Mouse (Mus musculus) embryonic fibroblast, embryonic 13.5 days (primary cell): ENCODE results near the gene Rflnb. TPM values are rescaled to one million over a fixed set of nuclear protein-coding genes. Genes with fewer than 3 reads are reported as not detected.

Experiments
- H3K27ac ChIP-seq: 2 replicates; pipeline ENCODE4 v1.5.1; 2012; ENCODE audit warnings: low read length, control low read depth, inconsistent platforms; ENCODE audit not compliant: insufficient read depth
- H3K4me1 ChIP-seq: 2 replicates; pipeline ENCODE4 v1.6.1; 2011; ENCODE audit warnings: low read length; ENCODE audit not compliant: control insufficient read depth, insufficient read depth
- H3K4me3 ChIP-seq: 2 replicates; pipeline ENCODE4 v1.5.1; 2011; ENCODE audit warnings: mild to moderate bottlenecking, control low read depth, low read length; ENCODE audit not compliant: insufficient read depth
- CTCF ChIP-seq: IDR thresholded peaks from 2 replicates; pipeline ENCODE4 v1.5.1; 2011; ENCODE audit warnings: mild to moderate bottlenecking, control low read depth, low read length, moderate library complexity, borderline replicate concordance; ENCODE audit not compliant: insufficient read depth
- POLR2A ChIP-seq: IDR thresholded peaks from 2 replicates; pipeline ENCODE4 v1.6.1; 2011; ENCODE audit warnings: low read depth, mild to moderate bottlenecking, control low read depth, low read length, moderate library complexity
- polyA plus RNA-seq: library from polyadenylated mRNA; stranded (reverse); fragments of >200 nt; gene quantifications from 2 replicates; pipeline ENCODE4 v1.2.4, GENCODE M21; 2011; ENCODE audit warnings: low read depth; ENCODE audit not compliant: missing spikeins, insufficient read length

The Rflnb gene
- polyA plus RNA-seq, 1 experiment, result 67.5 TPM

DNA sequence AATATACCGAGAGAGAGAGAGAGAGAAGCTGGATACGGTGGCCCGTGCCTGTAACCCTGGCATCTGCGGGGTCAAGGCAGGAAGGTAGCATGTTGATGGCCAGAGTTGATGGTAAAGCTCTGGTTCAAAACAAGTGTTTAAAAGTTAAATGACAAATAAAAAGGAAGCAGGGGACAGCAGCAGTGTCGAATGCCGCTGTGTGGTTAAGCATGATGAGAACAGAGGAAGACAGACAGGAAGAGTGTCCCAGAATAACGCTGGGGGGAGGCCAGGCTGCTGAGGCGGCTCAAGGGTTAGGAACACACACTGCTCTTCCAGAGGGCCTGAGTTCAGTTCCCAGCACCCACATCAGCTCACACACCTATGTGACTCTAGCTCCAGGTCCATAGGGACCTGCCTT is 35.1 kb downstream of the Rflnb start:
- no peak overlapping the region for H3K27ac ChIP-seq
- no peaks in the 10 kb centered on the region for H3K4me1 ChIP-seq
- no peak for TF ChIP-seq POLR2A
- no peak for TF ChIP-seq CTCF
- H3K4me3 ChIP-seq, result no peak overlapping the region

DNA sequence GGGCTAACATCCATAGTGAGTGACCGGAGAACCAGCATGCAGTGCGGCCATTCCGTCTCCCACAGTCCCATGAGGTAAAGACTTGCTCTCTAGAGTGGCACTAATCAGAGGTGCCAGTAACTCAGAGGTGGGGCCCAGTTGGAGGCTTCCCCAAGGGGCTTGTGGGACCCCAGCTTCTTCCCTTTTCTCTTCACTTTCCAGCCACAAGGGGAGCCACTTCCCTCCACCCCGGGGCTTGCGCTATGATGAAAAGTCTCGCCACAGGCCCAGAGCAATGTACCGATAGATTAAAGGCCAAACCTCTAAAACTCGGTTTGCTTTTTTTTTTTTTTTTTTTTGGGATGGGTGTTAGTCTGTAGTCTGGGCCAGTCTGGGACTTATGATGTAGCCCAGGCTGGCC is 35.7 kb downstream of the Rflnb start:
- no peaks in the 10 kb centered on the region for H3K4me1 ChIP-seq
- no peak overlapping the region for H3K27ac ChIP-seq
- no peak for TF ChIP-seq CTCF
- no peak for TF ChIP-seq POLR2A
- no peak overlapping the region for H3K4me3 ChIP-seq

DNA sequence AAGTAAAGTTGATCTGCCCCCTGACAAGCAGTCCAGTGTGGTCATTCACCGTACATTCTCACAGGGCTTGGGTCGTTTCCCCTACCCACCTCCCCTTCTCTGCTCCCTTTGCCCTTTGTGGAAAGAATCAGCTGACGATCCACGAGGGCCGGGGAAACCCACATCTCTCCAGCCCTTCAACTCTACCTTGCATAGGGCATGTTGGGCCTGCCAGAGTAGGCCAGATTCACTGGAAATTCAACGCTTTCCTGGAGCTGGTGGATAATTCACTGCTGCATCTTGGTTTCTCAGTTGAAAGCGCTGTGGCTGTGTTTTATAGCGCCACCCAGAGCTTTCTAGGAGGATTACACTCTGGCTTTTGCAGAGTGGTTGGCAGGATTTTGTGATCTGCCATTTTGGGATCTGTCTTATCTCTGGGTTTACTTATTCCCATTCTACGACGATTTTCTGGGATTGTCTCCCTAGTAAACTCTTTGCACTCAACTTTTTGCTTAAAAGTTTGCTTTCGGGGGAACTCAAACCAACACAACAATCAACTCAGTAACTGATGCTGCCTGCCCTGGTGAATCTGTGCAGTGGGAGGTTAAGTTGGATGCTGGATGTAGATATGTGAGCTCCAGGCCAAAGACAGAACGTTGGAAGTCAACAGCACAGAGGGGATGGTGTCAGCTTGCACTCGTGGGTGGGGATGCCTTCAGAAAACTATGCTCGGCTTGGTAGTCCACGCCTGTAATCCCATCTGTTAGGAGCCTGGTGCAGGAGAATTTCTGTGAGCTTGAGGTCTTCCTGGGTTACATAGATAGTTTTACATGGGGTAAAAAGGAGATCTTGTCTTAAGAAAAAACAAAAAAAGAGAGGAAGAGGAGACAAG is 36.4 kb downstream of the Rflnb start:
- Histone ChIP-seq H3K27ac (no peak overlapping the region), H3K4me3 (no peak overlapping the region), H3K4me1 (no peaks in the 10 kb centered on the region)
- no peak for TF ChIP-seq POLR2A
- TF ChIP-seq CTCF, result no peak

DNA sequence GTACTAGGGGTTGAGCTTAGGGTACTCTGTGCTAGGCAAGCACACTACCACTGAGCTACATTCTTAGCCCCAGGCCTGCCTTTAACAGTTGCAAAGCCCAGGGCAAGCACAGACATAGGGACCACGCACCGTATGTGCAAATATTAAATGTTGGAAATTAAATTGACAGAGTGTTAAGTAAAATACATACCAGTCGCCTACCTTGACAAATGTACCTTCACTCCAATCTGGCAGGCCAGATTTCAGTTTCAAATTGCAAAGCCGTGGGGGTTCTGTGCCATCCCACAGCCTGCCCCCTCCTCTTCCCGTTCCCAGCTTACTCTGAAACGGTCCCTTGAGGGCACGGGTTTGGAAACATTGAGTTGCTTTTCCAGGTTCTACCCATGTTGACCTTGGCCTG is 41.6 kb downstream of the Rflnb start:
- TF ChIP-seq CTCF (no peak), POLR2A (no peak)
- no peak overlapping the region for H3K4me3 ChIP-seq
- H3K27ac ChIP-seq, result no peak overlapping the region
- no peaks in the 10 kb centered on the region for H3K4me1 ChIP-seq

DNA sequence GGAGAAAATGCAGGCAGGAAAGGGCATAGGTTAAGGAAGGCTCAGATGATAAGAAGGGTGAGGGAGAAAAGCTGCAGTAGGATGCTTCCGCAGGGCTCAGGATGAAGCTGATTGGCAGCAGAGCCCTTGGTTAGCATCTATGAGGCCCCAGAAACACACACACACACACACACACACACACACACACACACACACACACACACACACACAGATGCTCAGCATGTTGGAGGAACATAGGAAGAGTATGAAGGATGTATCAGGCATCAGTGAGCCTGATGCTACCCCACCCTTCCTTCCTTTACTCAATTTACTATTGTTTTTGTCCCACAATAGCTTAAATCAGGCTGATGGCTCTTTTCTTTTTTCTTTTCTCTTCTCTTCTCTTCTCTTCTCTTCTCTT is 43.0 kb downstream of the Rflnb start:
- TF ChIP-seq CTCF (no peak), POLR2A (no peak)
- no peaks in the 10 kb centered on the region for H3K4me1 ChIP-seq

DNA sequence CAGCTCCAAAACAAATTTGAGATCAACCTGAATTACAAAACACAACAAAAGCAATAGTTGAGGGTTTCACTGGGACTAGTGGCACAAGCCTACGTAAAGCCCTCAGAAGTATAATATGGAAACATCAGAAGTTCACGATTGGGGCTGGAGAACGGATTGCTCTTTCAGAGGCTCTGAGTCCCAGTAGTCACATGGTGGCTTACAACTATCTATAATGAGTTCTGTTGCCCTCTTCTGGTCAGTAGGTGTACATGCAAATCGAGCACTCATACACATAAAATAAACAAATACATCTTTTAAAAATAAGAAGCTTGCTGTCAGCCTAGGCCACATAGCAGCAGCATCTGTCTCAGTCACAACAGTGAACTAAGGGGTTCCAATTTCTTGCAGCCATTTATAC is 44.4 kb downstream of the Rflnb start:
- H3K27ac ChIP-seq, result no peak overlapping the region
- TF ChIP-seq POLR2A (no peak), CTCF (no peak)
- H3K4me1 ChIP-seq, result no peaks in the 10 kb centered on the region
- no peak overlapping the region for H3K4me3 ChIP-seq

More for the DNA sequence above, 43.0 kb downstream of the Rflnb start:
- Histone ChIP-seq H3K4me3 (no peak overlapping the region), H3K27ac (no peak overlapping the region)

DNA sequence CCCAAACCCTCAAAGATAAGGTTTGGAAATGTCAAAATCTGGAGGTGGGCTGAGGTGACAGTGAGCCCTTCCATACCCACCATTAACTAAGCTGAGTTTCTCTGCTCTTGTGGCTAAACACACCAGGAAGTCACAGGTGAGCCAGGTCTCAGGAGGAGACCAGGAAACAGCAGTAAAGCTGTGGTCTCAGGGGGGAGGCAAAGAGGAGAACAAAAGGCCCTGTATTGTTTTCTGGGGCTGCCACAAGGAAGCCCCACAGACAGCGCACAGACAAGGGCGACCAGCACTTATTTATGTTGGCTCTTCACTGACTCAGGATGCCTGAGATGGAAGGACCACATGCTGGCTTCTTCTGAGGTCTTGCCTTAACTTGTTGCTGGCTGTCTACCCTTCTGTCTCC is 47.2 kb downstream of the Rflnb start:
- H3K4me3 ChIP-seq, result no peak overlapping the region
- H3K27ac ChIP-seq, result no peak overlapping the region
- no peak for TF ChIP-seq CTCF
- no peak for TF ChIP-seq POLR2A
- H3K4me1 ChIP-seq, result no peaks in the 10 kb centered on the region

DNA sequence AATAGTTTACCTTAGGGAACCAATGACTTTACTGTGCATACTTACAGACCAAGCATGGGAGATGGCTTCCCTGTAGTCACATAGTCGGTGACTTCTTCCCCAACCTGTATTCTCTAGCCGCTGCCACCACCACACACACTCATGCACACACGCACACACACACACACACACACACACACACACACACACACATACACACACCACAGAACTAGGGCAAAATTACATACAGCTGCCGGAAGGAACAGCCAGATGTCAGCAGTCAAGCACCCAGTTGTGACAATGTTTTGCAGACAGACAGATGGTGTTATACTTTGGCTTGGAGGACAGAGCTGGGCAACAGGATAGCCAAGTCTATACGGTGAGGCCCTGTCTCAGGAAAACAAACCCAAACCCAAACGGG is 49.5 kb downstream of the Rflnb start:
- Histone ChIP-seq H3K27ac (no peak overlapping the region), H3K4me3 (no peak overlapping the region), H3K4me1 (no peaks in the 10 kb centered on the region)
- TF ChIP-seq CTCF (no peak), POLR2A (no peak)

DNA sequence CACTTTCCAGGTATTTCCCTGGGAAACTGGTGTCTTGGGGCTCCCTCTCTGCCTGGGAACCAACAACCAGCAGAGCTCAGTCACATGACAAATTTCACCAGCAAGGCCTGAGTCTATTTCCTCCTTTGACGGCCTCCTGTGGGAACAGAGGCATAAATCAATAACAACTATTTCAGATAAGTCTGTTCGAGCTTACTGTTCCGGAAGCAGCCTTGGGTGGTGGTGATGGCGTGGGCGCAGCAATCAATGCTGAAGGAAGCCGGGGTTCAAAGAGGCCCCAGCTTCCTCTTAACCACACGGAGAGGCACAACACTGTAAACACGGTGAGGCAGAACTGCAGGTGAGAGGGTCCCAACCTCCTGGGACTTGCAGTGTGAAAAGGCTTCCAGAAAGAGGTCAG is 50.8 kb downstream of the Rflnb start:
- no peak for TF ChIP-seq POLR2A
- TF ChIP-seq CTCF, result no peak
- Histone ChIP-seq H3K4me3 (no peak overlapping the region), H3K4me1 (no peaks in the 10 kb centered on the region)

DNA sequence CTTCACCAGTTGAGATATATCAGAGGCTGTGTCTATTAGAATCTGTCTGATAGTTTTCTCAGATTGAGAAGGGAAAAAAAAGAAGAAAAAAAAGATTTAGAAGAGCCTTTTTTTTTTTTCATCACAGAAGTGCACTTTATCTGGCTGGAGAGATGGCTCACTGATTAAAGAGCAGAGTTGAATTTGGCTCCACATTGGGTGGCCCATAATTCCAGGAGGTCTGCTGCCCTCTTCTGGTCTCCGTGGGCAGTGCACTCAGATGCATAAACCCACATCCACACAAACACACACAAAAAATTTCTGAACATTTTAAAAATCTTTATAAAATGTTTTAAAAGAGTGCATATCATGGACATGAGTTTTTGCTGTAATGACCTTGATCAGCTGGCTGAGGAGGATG is 53.6 kb downstream of the Rflnb start:
- H3K4me3 ChIP-seq, result no peak overlapping the region
- H3K4me1 ChIP-seq, result no peaks in the 10 kb centered on the region
- no peak overlapping the region for H3K27ac ChIP-seq
- TF ChIP-seq CTCF (peak; percentile 26; the same call in 1 of the 2 replicates), POLR2A (no peak)

More for the DNA sequence above, 50.8 kb downstream of the Rflnb start:
- no peak overlapping the region for H3K27ac ChIP-seq

DNA sequence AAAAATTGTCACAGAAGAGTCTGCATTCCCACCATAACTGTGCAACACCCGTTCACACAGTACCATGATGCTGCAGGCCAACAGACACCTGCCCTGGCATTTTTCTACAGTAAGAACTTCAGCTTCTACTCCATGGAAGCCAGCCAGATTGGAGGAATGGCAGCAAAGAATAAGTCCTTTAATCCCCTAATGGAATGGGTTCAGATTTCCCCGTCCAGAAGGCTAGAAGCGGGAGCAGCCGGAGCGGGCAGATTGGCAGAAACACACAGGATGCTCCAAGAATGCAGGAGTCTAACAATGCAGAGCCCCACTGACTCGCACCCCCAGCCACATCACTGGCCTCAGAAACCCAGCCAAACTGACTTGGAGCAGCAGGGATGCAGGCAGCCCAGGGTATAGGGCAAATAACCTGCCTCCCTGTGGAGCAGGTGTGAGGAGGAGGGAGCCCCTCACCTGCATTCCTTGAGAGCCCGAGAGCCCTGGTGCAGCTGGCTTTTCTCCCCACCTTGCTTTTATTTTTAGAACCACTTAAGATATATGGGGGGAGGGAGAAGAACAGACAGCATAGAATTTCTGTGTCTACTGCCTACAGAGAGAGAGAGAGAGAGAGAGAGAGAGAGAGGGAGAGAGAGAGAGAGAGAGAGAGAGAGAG is 54.5 kb downstream of the Rflnb start:
- H3K4me1 ChIP-seq, result no peaks in the 10 kb centered on the region
- no peak for TF ChIP-seq POLR2A
- no peak for TF ChIP-seq CTCF
- no peak overlapping the region for H3K27ac ChIP-seq

More for the DNA sequence above, 54.5 kb downstream of the Rflnb start:
- no peak overlapping the region for H3K4me3 ChIP-seq
